Mouse (Mus musculus) gastrocnemius, postnatal 10 days (tissue): ENCODE measurements at regions not wholly inside any gene's neighbourhood (a gene's known extent, or its start where the extent isn't known, plus 50 kb on each side); places are given as distances from the start of the nearest gene placed in this dataset.

ENCODE experiments used
- DNase-seq: peaks from one replicate; pipeline ENCODE4 v3.0.0; 2021; ENCODE audit warnings: mixed read lengths

- no peak for DNase-seq
These were observed 209.7 kb downstream of the Igsf11 start for GRCm38 (mm10) chr16:39102151-39102550.

GRCm38 (mm10) chr16:39103360-39104095, 211.1 kb downstream of the Igsf11 start:
- DNase-seq: no peak

- peak; percentile 31 for DNase-seq
These were observed 217.0 kb downstream of the Igsf11 start for GRCm38 (mm10) chr16:39109383-39110033.

GRCm38 (mm10) chr16:39110089-39110488, 217.6 kb downstream of the Igsf11 start:
- DNase-seq: no peak

- DNase-seq: no peak
These were observed 225.6 kb downstream of the Igsf11 start for GRCm38 (mm10) chr16:39118059-39118458.

- no peak for DNase-seq
These were observed 227.3 kb downstream of the Igsf11 start for GRCm38 (mm10) chr16:39119811-39120210.

GRCm38 (mm10) chr16:39123445-39123952, 231.0 kb downstream of the Igsf11 start:
- no peak for DNase-seq

GRCm38 (mm10) chr16:39132459-39132858, 240.0 kb downstream of the Igsf11 start:
- DNase-seq: no peak

GRCm38 (mm10) chr16:39135777-39136176, 243.3 kb downstream of the Igsf11 start:
- no peak for DNase-seq

GRCm38 (mm10) chr16:39147151-39147550, 254.7 kb downstream of the Igsf11 start:
- DNase-seq: no peak

GRCm38 (mm10) chr16:39151325-39152318, 259.2 kb downstream of the Igsf11 start:
- DNase-seq: no peak

GRCm38 (mm10) chr16:39158893-39159292, 266.4 kb downstream of the Igsf11 start:
- DNase-seq: no peak

GRCm38 (mm10) chr16:39159725-39160124, 267.3 kb downstream of the Igsf11 start:
- DNase-seq: no peak

- no peak for DNase-seq
These were observed 270.2 kb downstream of the Igsf11 start for GRCm38 (mm10) chr16:39162684-39163083.

GRCm38 (mm10) chr16:39191861-39192260, 299.4 kb downstream of the Igsf11 start:
- no peak for DNase-seq

GRCm38 (mm10) chr16:39195431-39195830, 303.0 kb downstream of the Igsf11 start:
- no peak for DNase-seq

GRCm38 (mm10) chr16:39196896-39197295, 304.4 kb downstream of the Igsf11 start:
- DNase-seq: no peak

- no peak for DNase-seq
These were observed 331.1 kb downstream of the Igsf11 start for GRCm38 (mm10) chr16:39223551-39223950.

GRCm38 (mm10) chr16:39229501-39229900, 337.0 kb downstream of the Igsf11 start:
- no peak for DNase-seq

- no peak for DNase-seq
These were observed 338.0 kb downstream of the Igsf11 start for GRCm38 (mm10) chr16:39230439-39230838.

GRCm38 (mm10) chr16:39234290-39234689, 341.8 kb downstream of the Igsf11 start:
- DNase-seq: no peak

- DNase-seq: no peak
These were observed 381.0 kb downstream of the Igsf11 start for GRCm38 (mm10) chr16:39273490-39273889.
